7 mouse cellular contexts compared by ENCODE assay signal in genomic region chr13:52976510-52977220, GRCm38 (mm10). TPM values are rescaled to one million over a fixed set of nuclear protein-coding genes. Genes with fewer than 3 reads are reported as not detected.
DNase-seq lines count a peak whose midpoint lies in the region; ATAC-seq and TF ChIP-seq lines count a peak whose summit lies in the region.

No protein-coding gene starts in this region.

- H3K27ac ChIP-seq in MEL (ENCODE audit: control insufficient read depth, low read depth, low read length) = peak overlapping the region; percentile 50; the same call in 1 of the 2 replicates
- H3K27ac ChIP-seq in embryonic fibroblast, embryonic 13.5 days (ENCODE audit: insufficient read depth, low read length) = peak overlapping the region; percentile 98
- peak overlapping the region; percentile 98 for H3K27ac ChIP-seq in hindbrain, embryonic 13.5 days
- H3K27ac ChIP-seq in stomach, postnatal 0 days (replicated peaks) = 0 out of 2 replicates have a peak overlapping the region, but pooled peaks have one; percentile 30

- DNase-seq in 3T3-L1 (ENCODE audit: low read depth, low spot score) (peak; percentile 95), MEL (ENCODE audit: low read depth, low spot score) (peak; percentile 10)
- peak; percentile 62 for DNase-seq in lung, postnatal 14 days
- DNase-seq in stomach, postnatal 0 days (ENCODE audit: low spot score) = peak; percentile 34
- no peak for DNase-seq in testis, postnatal 14 days (ENCODE audit: low spot score)

- no peaks in the 10 kb centered on the region for H3K36me3 ChIP-seq in MEL (ENCODE audit: control insufficient read depth in 1 of 2, insufficient read depth in 2 of 2, low read length in 2 of 2)
- no peaks in the 10 kb centered on the region for H3K36me3 ChIP-seq in hindbrain, embryonic 13.5 days
- H3K36me3 ChIP-seq in stomach, postnatal 0 days (ENCODE audit: control insufficient read depth, insufficient read depth, low read length) = no peaks in the 10 kb centered on the region

- H3K27me3 ChIP-seq in MEL (ENCODE audit: control insufficient read depth in 1 of 2, insufficient read depth in 2 of 2, low read length in 2 of 2) = no peaks in the 10 kb centered on the region
- no peaks in the 10 kb centered on the region for H3K27me3 ChIP-seq in hindbrain, embryonic 13.5 days
- H3K27me3 ChIP-seq in stomach, postnatal 0 days (ENCODE audit: control insufficient read depth, insufficient read depth, low read length) = no peaks in the 10 kb centered on the region

- no peaks in the 10 kb centered on the region; a peak in 1 of 4 replicates for H3K4me1 ChIP-seq in MEL (ENCODE audit: control insufficient read depth in 1 of 2, insufficient read depth in 2 of 2, low read length in 2 of 2)
- H3K4me1 ChIP-seq in embryonic fibroblast, embryonic 13.5 days (ENCODE audit: control insufficient read depth, insufficient read depth, low read length) = peaks cover 8% of the 10 kb centered on the region; the same call in 1 of the 2 replicates
- peaks cover 45% of the 10 kb centered on the region for H3K4me1 ChIP-seq in hindbrain, embryonic 13.5 days (replicated peaks)
- peaks cover 13% of the 10 kb centered on the region; the same call in 1 of the 2 replicates for H3K4me1 ChIP-seq in stomach, postnatal 0 days (replicated peaks; ENCODE audit: control insufficient read depth, insufficient read depth)

- peak in 1 of 2 experiments; percentile 32; a peak in 1 of 4 replicates for TF ChIP-seq EP300 in MEL (IDR thresholded peaks at IDR 0.05; ENCODE audit: low read depth in 1 of 2, low read length in 2 of 2)
- no peak for TF ChIP-seq EP300 in stomach, postnatal 0 days (optimal IDR thresholded peaks at IDR 0.05)

- no peak for TF ChIP-seq POLR2A in MEL (IDR thresholded peaks at IDR 0.05; ENCODE audit: control insufficient read depth in 1 of 2, insufficient read depth in 1 of 2, low read depth in 1 of 2, low read length in 2 of 2, poor library complexity in 1 of 2)
- peak; percentile 92 for TF ChIP-seq POLR2A in embryonic fibroblast, embryonic 13.5 days (IDR thresholded peaks at IDR 0.05; ENCODE audit: low read depth, low read length)

- no peak for TF ChIP-seq CTCF in MEL (IDR thresholded peaks at IDR 0.05 in 2 of 3, conservative IDR thresholded peaks at IDR 0.05 in 1 of 3; ENCODE audit: control insufficient read depth in 1 of 3, insufficient read depth in 1 of 3, low read depth in 2 of 3, low read length in 3 of 3, poor library complexity in 1 of 3, severe bottlenecking in 1 of 3)
- TF ChIP-seq CTCF in embryonic fibroblast, embryonic 13.5 days (IDR thresholded peaks at IDR 0.05; ENCODE audit: borderline replicate concordance, insufficient read depth, low read length) = no peak
- no peak for TF ChIP-seq CTCF in stomach, postnatal 0 days (IDR thresholded peaks at IDR 0.05; ENCODE audit: low read depth)

- TF ChIP-seq RAD21 in MEL (IDR thresholded peaks at IDR 0.05; ENCODE audit: low read depth, low read length) = no peak

- H3K9me3 ChIP-seq in MEL (replicated peaks; ENCODE audit: insufficient read depth, low read length) = no peaks in the 10 kb centered on the region
- no peaks in the 10 kb centered on the region for H3K9me3 ChIP-seq in hindbrain, embryonic 13.5 days
- H3K9me3 ChIP-seq in stomach, postnatal 0 days (ENCODE audit: control insufficient read depth, low read length) = no peaks in the 10 kb centered on the region

- 14% methylated on average over 16 of the region's 16 CpGs for WGBS in hindbrain, embryonic 13.5 days
- WGBS in stomach, postnatal 0 days = 47% methylated on average over 16 of the region's 16 CpGs

- peak overlapping the region; percentile 94 for H3K4me2 ChIP-seq in hindbrain, embryonic 13.5 days
- peak overlapping the region; percentile 27; the same call in 1 of the 2 replicates for H3K4me2 ChIP-seq in stomach, postnatal 0 days (replicated peaks; ENCODE audit: low read depth)

- ATAC-seq in hindbrain, embryonic 13.5 days (ENCODE audit: low FRiP score) = no peak
- ATAC-seq in stomach, postnatal 0 days (ENCODE audit: low FRiP score, low TSS enrichment) = 0 out of 2 replicates have a peak, but pooled peaks have one; percentile 5

- peak overlapping the region; percentile 35; the same call in 1 of the 2 replicates for H3K9ac ChIP-seq in MEL (ENCODE audit: control insufficient read depth, low read depth, low read length, poor library complexity, severe bottlenecking)
- peak overlapping the region; percentile 98 for H3K9ac ChIP-seq in hindbrain, embryonic 13.5 days
- H3K9ac ChIP-seq in stomach, postnatal 0 days (ENCODE audit: low read length) = no peak overlapping the region

- H3K79me2 ChIP-seq in MEL (ENCODE audit: control insufficient read depth, insufficient read depth, low read length, poor library complexity) = no peaks in the 10 kb centered on the region

- no peak overlapping the region for H3K4me3 ChIP-seq in MEL (ENCODE audit: control insufficient read depth in 1 of 2, insufficient read depth in 1 of 2, low read depth in 2 of 2, low read length in 2 of 2)
- H3K4me3 ChIP-seq in embryonic fibroblast, embryonic 13.5 days (ENCODE audit: insufficient read depth, low read length) = peak overlapping the region; percentile 69
- peak overlapping the region; percentile 86 for H3K4me3 ChIP-seq in hindbrain, embryonic 13.5 days
- H3K4me3 ChIP-seq in stomach, postnatal 0 days (ENCODE audit: low read depth, low read length) = no peak overlapping the region

TF ChIP-seq in MEL, 35 proteins besides CTCF, POLR2A, EP300 and RAD21:
- TF ChIP-seq HCFC1 (IDR thresholded peaks at IDR 0.05; ENCODE audit: low read depth, low read length) (no peak), ZC3H11A (IDR thresholded peaks at IDR 0.05; ENCODE audit: low read depth, low read length) (no peak), NRF1 (IDR thresholded peaks at IDR 0.05; ENCODE audit: insufficient read depth, low read depth, low read length, poor library complexity, severe bottlenecking) (no peak), SIN3A (IDR thresholded peaks at IDR 0.05; ENCODE audit: low read length) (no peak), GATA1 (IDR thresholded peaks at IDR 0.05; ENCODE audit: low read depth, low read length) (no peak), POLR2AphosphoS5 (IDR thresholded peaks at IDR 0.05; ENCODE audit: borderline replicate concordance, low read depth, low read length) (no peak), TBP (IDR thresholded peaks at IDR 0.05; ENCODE audit: low read depth, low read length) (no peak), CHD2 (IDR thresholded peaks at IDR 0.05; ENCODE audit: low read length) (no peak), USF1 (IDR thresholded peaks at IDR 0.05; ENCODE audit: low read depth, low read length) (no peak), UBTF (IDR thresholded peaks at IDR 0.05; ENCODE audit: borderline replicate concordance, insufficient read depth, low read depth, low read length) (no peak), POLR2AphosphoS2 (IDR thresholded peaks at IDR 0.05; ENCODE audit: low read length) (no peak), RCOR1 (IDR thresholded peaks at IDR 0.05; ENCODE audit: low read depth, low read length) (no peak), E2F4 (IDR thresholded peaks at IDR 0.05; ENCODE audit: borderline replicate concordance, low read depth, low read length) (no peak), MYB (IDR thresholded peaks at IDR 0.05; ENCODE audit: low read depth, low read length) (no peak), GABPA (IDR thresholded peaks at IDR 0.05; ENCODE audit: low read depth, low read length) (no peak), MXI1 (IDR thresholded peaks at IDR 0.05; ENCODE audit: low read depth, low read length) (no peak), SMC3 (IDR thresholded peaks at IDR 0.05; ENCODE audit: low read depth, low read length) (no peak), MAX (IDR thresholded peaks at IDR 0.05; ENCODE audit: low read length) (no peak), NELFE (IDR thresholded peaks at IDR 0.05; ENCODE audit: low read depth, low read length) (no peak), TAL1 (IDR thresholded peaks at IDR 0.05; ENCODE audit: low read length) (no peak)

RNA-seq across cellular contexts. Expression of gene Nfil3, which starts 4.2 kb away (rescaled TPM):
- total RNA-seq in MEL (2012; rRNA removed) = 0.35 and 0.65 TPM in 2 replicates
- polyA plus RNA-seq in MEL (2012; ENCODE audit: insufficient read depth in 1 of 2, insufficient read length in 2 of 2, low read depth in 1 of 2, low replicate concordance in 2 of 2, missing spikeins in 1 of 2) = under 1 TPM in 1 of 2 experiments, not detected in 1; 0.93 TPM
- 36.2 and 39.9 TPM in 2 replicates for polyA plus RNA-seq in embryonic fibroblast, embryonic 13.5 days (2011; ENCODE audit: insufficient read length, low read depth, missing spikeins)
- polyA plus RNA-seq in hindbrain, embryonic 13.5 days (2015; fragmentation: Nextera tagmentation; extraction: Ambion mirVana) = 52.9 and 55.6 TPM in 2 replicates
- polyA plus RNA-seq in stomach, postnatal 0 days (2015; fragmentation: Nextera tagmentation; extraction: Ambion mirVana) = 14.4 and 16.4 TPM in 2 replicates

RNA-seq across cellular contexts. Expression of gene Auh, which starts 47.2 kb away (rescaled TPM):
- total RNA-seq in MEL (2012; rRNA removed) = 14.7 TPM in 2 replicates
- polyA plus RNA-seq in MEL (2012; ENCODE audit: insufficient read depth in 1 of 2, insufficient read length in 2 of 2, low read depth in 1 of 2, low replicate concordance in 2 of 2, missing spikeins in 1 of 2) = 10 to 100 TPM in 1 of 2 experiments, not detected in 1; 19.5 TPM
- polyA plus RNA-seq in embryonic fibroblast, embryonic 13.5 days (2011; ENCODE audit: insufficient read length, low read depth, missing spikeins) = 26.8 and 29.9 TPM in 2 replicates
- 61.8 and 64.6 TPM in 2 replicates for polyA plus RNA-seq in hindbrain, embryonic 13.5 days (2015; fragmentation: Nextera tagmentation; extraction: Ambion mirVana)
- polyA plus RNA-seq in stomach, postnatal 0 days (2015; fragmentation: Nextera tagmentation; extraction: Ambion mirVana) = 41.4 and 47.8 TPM in 2 replicates

Comparison
In these comparisons a context has a peak if more than half of its experiments do, and no peak if none do; other contexts are left out.
1. H3K27ac ChIP-seq: peak in every context shown above with its lines; median percentile 98 in embryonic fibroblast, embryonic 13.5 days; 98 in hindbrain, embryonic 13.5 days; 50 in MEL; 30 in stomach, postnatal 0 days.
2. H3K4me3 ChIP-seq: peak in embryonic fibroblast, embryonic 13.5 days (single experiment) and hindbrain, embryonic 13.5 days (single experiment); none in MEL (0 of 2) and stomach, postnatal 0 days (single experiment).